Mouse (Mus musculus): ENCODE measurements around the gene Qsox1.
A peak's percentile ranks its signal among the peaks of the same experiment; 100 is the strongest.

Qsox1 gene

DNA sequence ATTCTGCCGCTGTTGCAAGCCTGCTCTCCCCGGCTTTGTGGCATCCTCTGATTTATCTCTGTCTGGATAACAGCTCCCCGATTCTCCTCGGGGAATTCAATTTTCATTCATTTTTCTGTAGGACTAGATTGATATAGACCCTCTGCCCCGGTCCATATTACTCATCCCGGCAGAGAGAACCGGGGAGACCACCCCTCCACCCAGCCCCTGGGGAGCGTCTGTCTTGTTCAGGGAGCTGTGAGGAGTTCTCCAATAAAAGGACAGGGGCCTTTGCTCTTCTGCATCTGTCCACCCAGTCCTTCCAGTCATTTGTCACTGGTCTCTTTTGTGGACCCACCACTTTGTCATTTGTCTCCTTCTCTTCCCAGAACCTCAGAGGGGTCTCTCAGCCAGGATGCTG lies 65.7 kb downstream of the Qsox1 start:
- no peak for DNase-seq (ENCODE audit: low spot score)

DNA sequence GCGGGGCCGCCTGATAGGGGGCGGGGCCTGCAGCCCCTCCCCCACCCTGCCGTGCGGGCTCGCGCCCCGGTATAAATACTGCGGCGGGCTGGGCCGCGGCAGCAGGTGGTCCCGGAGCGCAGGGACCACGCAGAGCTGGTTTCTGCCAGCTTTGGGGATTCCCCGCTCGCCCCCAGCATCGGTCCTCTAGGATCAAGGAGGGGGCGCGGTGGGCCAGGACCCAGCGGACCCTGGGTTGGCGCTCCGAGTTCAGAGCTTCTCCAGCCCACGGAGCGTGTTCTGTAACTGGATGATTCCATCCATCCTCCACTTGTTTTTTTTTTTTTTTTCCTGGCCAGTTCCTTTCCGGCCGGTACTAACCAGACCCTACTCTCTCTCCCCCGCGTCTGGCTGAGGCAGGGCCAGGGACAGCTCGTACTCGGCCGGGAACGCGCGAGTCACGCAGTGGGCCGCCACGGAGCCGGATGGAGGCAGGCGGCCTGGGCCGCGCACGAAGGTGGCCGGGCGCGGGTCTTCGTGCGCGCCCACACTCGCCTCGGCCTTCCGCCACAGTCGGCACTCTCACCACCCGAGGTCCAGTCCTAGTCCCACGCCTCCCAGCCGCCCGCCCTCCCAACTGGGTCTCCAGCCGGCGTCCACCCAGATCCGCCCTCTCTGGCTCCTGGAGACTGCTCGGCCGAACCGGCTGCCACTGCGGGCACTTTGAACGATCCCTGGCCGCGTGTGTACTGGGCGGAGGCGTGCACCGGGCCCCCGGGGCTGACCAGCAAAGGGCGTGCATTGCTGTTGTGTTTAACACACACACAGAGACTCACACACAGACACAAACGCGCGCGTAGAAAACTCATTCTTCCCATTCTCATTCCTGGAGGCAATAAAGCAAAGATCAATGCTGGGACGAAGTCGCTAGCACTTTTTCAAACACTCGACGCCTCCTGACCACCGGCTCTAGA lies 70.0 kb downstream of the Qsox1 start:
- peak; percentile 22 for DNase-seq (ENCODE audit: low spot score)

DNA sequence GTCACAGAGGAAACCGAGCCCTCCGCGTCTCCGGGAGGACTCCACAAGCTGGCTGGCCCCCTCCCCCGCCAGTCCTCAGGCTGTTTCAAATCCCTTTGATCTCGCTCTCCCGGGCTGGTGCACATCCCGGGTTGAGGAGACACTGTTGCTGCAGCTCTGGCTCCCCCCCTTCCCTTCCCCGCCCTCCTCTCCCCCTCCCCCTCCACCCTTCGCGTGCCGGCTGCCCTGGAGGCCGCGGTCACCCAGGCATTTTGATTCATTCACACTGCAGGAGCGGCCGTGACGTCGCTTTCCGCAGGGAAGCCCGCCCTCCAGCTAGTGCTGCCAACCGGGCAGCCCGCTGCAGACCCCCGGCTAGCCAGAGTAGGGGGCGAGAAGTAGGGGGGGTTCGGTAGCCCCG lies 70.7 kb downstream of the Qsox1 start:
- no peak for DNase-seq (ENCODE audit: low spot score)

DNA sequence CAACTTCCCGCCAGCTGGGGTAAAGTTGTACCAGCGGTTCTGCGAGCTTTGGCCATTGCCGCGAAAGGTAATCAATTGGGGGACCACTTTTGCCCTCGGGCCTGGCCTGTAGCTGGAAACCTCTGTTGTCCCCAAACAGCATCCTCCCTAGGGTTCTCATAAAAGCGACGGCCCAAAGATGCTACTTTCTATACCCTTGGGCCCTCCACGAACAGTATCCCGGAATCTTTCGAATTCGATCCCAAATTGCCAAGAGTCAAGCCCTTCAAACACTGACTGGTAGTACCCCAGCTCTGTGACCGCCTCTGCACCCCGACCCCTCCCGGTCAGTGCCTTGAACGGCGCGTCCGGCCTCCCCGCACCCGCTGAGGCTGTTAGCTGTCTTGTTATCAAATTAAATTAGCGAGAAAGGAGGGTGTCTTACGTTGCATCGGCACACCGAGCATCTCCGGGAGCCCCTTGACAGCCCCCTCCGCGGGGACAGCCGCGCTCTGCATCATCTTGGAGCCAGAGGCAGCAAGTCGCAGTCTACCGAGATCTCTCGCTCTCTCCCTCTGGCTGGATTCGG lies 71.2 kb downstream of the Qsox1 start:
- no peak for DNase-seq (ENCODE audit: low spot score)

GRCm38 (mm10) chr1:155740622-155741377 lies 71.9 kb downstream of the Qsox1 start:
- DNase-seq (ENCODE audit: low spot score): peak; percentile 21

DNA sequence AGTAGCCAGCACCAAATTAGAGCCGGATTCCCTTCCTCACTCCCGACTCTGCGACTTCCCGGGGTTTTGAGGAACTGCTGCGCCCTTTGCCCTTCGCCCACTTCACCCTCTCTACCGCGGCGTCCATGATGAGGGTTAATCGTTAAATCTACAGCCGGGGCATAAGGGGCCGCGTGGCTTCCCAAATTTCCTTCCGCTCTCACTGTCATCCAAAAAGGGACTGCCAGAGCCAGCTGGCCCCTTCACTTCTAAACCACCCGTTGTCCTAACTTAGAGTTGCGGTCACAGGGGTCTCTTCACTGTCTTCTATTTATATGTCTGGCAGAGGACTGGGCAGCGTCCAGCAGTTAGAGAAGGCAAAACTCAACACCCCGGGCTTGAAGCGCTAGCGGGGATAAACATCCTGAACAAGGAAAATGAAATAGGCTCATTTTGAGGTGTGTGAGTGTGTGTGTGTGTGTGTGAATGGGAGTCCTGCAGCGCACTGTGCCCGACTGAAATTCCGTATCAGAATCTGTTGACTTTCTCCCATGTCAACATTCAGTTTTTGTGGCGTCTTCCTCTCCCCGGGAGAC lies 74.8 kb downstream of the Qsox1 start:
- no peak for DNase-seq (ENCODE audit: low spot score)

DNA sequence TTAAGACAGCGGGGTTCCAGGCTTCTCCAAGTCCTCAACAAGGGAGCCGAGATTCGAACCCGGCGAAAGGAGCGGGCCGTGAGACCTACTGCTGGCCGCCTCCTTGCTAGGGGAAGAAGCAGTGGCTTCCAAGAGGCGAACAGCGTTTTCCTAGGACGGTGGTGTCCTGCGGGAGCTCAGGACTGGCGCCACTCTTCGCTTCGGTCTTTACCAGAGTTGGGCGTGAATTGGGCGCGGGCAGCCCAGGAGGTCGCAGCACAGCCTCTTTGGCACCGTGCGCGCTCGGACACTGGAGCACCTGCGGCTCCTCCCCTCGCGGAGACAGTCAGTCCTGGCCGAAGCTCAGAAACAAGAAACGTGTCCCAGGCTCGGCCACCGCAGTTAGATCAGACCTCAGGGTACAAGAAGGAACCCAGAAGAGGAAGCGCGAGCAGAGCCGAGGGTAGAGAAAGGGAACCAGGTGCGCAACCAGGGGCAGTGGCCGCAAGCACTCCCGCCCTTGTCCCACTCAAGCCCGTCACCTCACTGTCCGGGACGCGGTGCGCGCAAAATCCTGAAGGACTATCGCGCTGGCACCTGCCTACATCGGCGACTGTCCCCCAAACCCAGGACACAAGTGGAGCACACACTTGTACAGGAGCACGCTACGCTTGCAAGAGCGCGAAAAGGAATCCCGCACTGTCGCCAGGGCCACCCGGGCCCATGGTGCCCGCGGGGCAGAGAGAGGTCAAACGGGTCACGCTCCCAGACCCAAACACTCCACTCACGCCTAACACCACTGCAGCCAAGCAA lies 75.5 kb downstream of the Qsox1 start:
- DNase-seq (ENCODE audit: low spot score): no peak

DNA sequence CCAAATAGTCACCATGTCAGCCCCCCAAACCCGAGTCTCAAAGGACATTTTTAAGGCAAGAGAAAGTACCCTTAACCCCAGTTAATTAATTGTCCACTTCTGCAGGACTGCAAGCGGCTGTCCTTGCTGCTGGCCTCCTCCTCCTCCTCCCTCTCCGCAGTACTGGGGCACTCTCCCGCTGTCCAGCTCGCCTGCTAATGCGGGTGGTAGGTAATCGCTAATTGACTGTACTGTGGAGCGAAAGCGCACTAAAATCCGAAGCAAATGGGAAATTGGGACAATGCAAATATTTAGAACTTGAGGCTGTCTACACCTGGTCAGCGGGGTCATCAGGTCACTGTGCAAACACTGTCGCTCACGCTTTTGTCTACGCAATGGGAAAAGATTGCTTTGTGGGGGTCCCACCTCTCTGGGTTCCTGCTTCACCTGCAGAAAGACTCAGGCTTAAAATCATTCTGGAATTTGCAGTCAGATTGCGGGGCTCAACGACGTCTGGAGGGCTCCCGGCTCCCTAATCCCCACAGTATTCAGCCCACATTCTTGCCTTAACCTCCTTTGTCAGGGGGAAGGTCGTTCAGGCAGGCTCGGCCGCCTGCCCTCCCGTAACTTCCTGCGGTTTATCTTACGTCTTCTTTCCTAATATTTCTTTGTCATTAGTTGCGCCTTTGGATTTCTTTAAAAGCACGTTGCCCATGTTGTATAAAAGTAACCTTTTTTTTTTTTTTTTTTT lies 76.4 kb downstream of the Qsox1 start:
- no peak for DNase-seq (ENCODE audit: low spot score)

GRCm38 (mm10) chr1:155731156-155731555 lies 81.5 kb downstream of the Qsox1 start:
- no peak for DNase-seq (ENCODE audit: low spot score)

- no peak for DNase-seq (ENCODE audit: low spot score)
Measured at GRCm38 (mm10) chr1:155729113-155729795, 83.4 kb downstream of the Qsox1 start.

- DNase-seq (ENCODE audit: low spot score): no peak
Measured at GRCm38 (mm10) chr1:155727830-155728229, 84.9 kb downstream of the Qsox1 start.

Data from urinary bladder, postnatal 14 days (tissue).